11 mouse cellular contexts compared by ENCODE assay signal in genomic region chr14:27219668-27220067, GRCm38 (mm10).
DNase-seq lines count a peak whose midpoint lies in the region; ATAC-seq and TF ChIP-seq lines count a peak whose summit lies in the region.
"Had no signal": no experiment of that assay in that cellular context is flagged by ENCODE, and none has a peak within 500 bp of the region (broad histone marks: within the 10 kb centered on the region; RNA-seq: fewer than 3 reads in every experiment).

No protein-coding gene starts in this region.

- no peaks in the 10 kb centered on the region for H3K4me1 ChIP-seq in forebrain, postnatal 0 days (ENCODE audit: insufficient read depth)
- no peaks in the 10 kb centered on the region for H3K4me1 ChIP-seq in forebrain, embryonic 16.5 days (replicated peaks; ENCODE audit: control insufficient read depth, insufficient read depth, low read length)
- H3K4me1 ChIP-seq: lung, embryonic 15.5 days had no signal

- WGBS in forebrain, postnatal 0 days: 74% methylated on average over 7 of the region's 7 CpGs
- WGBS in forebrain, embryonic 16.5 days: 80% methylated on average over 7 of the region's 7 CpGs

- no peak overlapping the region for H3K27ac ChIP-seq in forebrain, postnatal 0 days (ENCODE audit: low read depth, low read length)
- no peak overlapping the region for H3K27ac ChIP-seq in forebrain, embryonic 16.5 days (ENCODE audit: low read length)
- H3K27ac ChIP-seq: heart, embryonic 15.5 days; lung, embryonic 15.5 days had no signal

- no peaks in the 10 kb centered on the region for H3K36me3 ChIP-seq in forebrain, postnatal 0 days (ENCODE audit: insufficient read depth)
- H3K36me3 ChIP-seq in forebrain, embryonic 16.5 days (ENCODE audit: control insufficient read depth, insufficient read depth): no peaks in the 10 kb centered on the region
- H3K36me3 ChIP-seq: heart, embryonic 15.5 days; lung, embryonic 15.5 days had no signal

- H3K9me3 ChIP-seq in forebrain, postnatal 0 days (ENCODE audit: low read length): no peaks in the 10 kb centered on the region
- no peaks in the 10 kb centered on the region for H3K9me3 ChIP-seq in forebrain, embryonic 16.5 days (ENCODE audit: control insufficient read depth, low read length)
- H3K9me3 ChIP-seq: heart, embryonic 15.5 days; lung, embryonic 15.5 days had no signal

- no peak for ATAC-seq in forebrain, postnatal 0 days
- no peak for ATAC-seq in forebrain, embryonic 16.5 days
- ATAC-seq in megakaryocyte progenitor cell, adult 5-6 weeks (replicated peaks; ENCODE audit: poor library complexity): no peak

- no peak overlapping the region for H3K4me2 ChIP-seq in forebrain, postnatal 0 days (ENCODE audit: low read depth)
- H3K4me2 ChIP-seq in forebrain, embryonic 16.5 days (ENCODE audit: low read length): no peak overlapping the region
- H3K4me2 ChIP-seq: heart, embryonic 15.5 days; lung, embryonic 15.5 days had no signal

- H3K27me3 ChIP-seq in forebrain, postnatal 0 days (ENCODE audit: insufficient read depth, low read length): no peaks in the 10 kb centered on the region
- H3K27me3 ChIP-seq in forebrain, embryonic 16.5 days (replicated peaks; ENCODE audit: control insufficient read depth, insufficient read depth, low read length): no peaks in the 10 kb centered on the region
- H3K27me3 ChIP-seq: heart, embryonic 15.5 days; lung, embryonic 15.5 days had no signal

- H3K9ac ChIP-seq in forebrain, postnatal 0 days: no peak overlapping the region
- H3K9ac ChIP-seq in forebrain, embryonic 16.5 days (replicated peaks; ENCODE audit: low read depth, low read length): no peak overlapping the region
- H3K9ac ChIP-seq: heart, embryonic 15.5 days; lung, embryonic 15.5 days had no signal

- DNase-seq in forebrain, postnatal 0 days: peak; percentile 19
- peak; percentile 76 to 84 for DNase-seq in frontal cortex, adult 2 months (ENCODE audit: extremely low spot score in 1 of 2, low spot score in 1 of 2)
- DNase-seq in left cerebral cortex, adult 8-10 months (ENCODE audit: low spot score in 2 of 2): peak; percentile 42 to 90
- DNase-seq in thymus, postnatal 25 days: peak; percentile 51
- DNase-seq in gastrocnemius, postnatal 10 days: no peak
- DNase-seq in adrenal gland, postnatal 36 days: no peak
- DNase-seq: adrenal gland, adult 8-10 months had no signal

- no peak overlapping the region for H3K4me3 ChIP-seq in forebrain, postnatal 0 days (ENCODE audit: low read depth, low read length)
- no peak overlapping the region for H3K4me3 ChIP-seq in forebrain, embryonic 16.5 days (replicated peaks; ENCODE audit: low read length)
- H3K4me3 ChIP-seq: heart, embryonic 15.5 days; lung, embryonic 15.5 days had no signal

- TF ChIP-seq CTCF in forebrain, postnatal 0 days (IDR thresholded peaks at IDR 0.05; ENCODE audit: low read depth): no peak

Comparison
In these comparisons a context has a peak if more than half of its experiments do, and no peak if none do; other contexts are left out.
1. DNase-seq: peak in forebrain, postnatal 0 days (single experiment), frontal cortex, adult 2 months (2 of 2), left cerebral cortex, adult 8-10 months (2 of 2) and thymus, postnatal 25 days (single experiment); none in gastrocnemius, postnatal 10 days (single experiment) and adrenal gland, postnatal 36 days (0 of 2).